Comparison of ENCODE assay signal across 17 mouse cellular contexts in genomic region chr16:10300231-10301186, GRCm38 (mm10). TPM values are rescaled to one million over a fixed set of nuclear protein-coding genes. Genes with fewer than 3 reads are reported as not detected.
DNase-seq lines count a peak whose midpoint lies in the region; ATAC-seq and TF ChIP-seq lines count a peak whose summit lies in the region.
"Had no signal": no experiment of that assay in that cellular context is flagged by ENCODE, and none has a peak within 500 bp of the region (broad histone marks: within the 10 kb centered on the region; RNA-seq: fewer than 3 reads in every experiment).

No protein-coding gene starts in this region.

- no peak for TF ChIP-seq POLR2A in myocyte (IDR thresholded peaks at IDR 0.05; ENCODE audit: insufficient read length, low read depth)

- no peak overlapping the region for H3K4me3 ChIP-seq in heart, postnatal 0 days (ENCODE audit: low read depth, low read length)
- no peak overlapping the region for H3K4me3 ChIP-seq in heart, embryonic 12.5 days
- no peak overlapping the region for H3K4me3 ChIP-seq in lung, embryonic 16.5 days (ENCODE audit: low read length)
- H3K4me3 ChIP-seq in myocyte, result no peak overlapping the region
- H3K4me3 ChIP-seq: layer of hippocampus, adult 2 months; megakaryocyte, embryonic 14.5 days had no signal

- H3K4me1 ChIP-seq in heart, postnatal 0 days (ENCODE audit: control insufficient read depth, insufficient read depth), result peaks cover 15% of the 10 kb centered on the region; the same call in 1 of the 2 replicates
- peaks cover 21% of the 10 kb centered on the region for H3K4me1 ChIP-seq in heart, embryonic 12.5 days (replicated peaks)
- H3K4me1 ChIP-seq in lung, embryonic 16.5 days (replicated peaks; ENCODE audit: control insufficient read depth, insufficient read depth, low read length), result peaks cover 36% of the 10 kb centered on the region

- no peak for TF ChIP-seq CTCF in heart, postnatal 0 days (IDR thresholded peaks at IDR 0.05; ENCODE audit: low read depth)

- ATAC-seq in heart, postnatal 0 days (ENCODE audit: insufficient read depth, low read depth), result no peak
- no peak for ATAC-seq in heart, embryonic 12.5 days (ENCODE audit: insufficient number of reproducible peaks, low FRiP score)
- ATAC-seq in lung, embryonic 16.5 days (ENCODE audit: low read depth), result peak; percentile 49
- peak; percentile 18 to 68; a peak in 2 of 4 replicates for ATAC-seq in hematopoietic stem cell, adult 5-6 weeks (replicated peaks in 1 of 2; ENCODE audit: insufficient read depth in 1 of 2, low FRiP score in 2 of 2, low TSS enrichment in 1 of 2, low read depth in 1 of 2, poor library complexity in 2 of 2, severe bottlenecking in 2 of 2)
- ATAC-seq: inflammation-experienced regulatory T-cells, adult 6 months; midbrain, embryonic 16.5 days had no signal

- H3ac ChIP-seq in myocyte (ENCODE audit: control insufficient read depth, insufficient read length), result no peak overlapping the region

- H3K4me2 ChIP-seq in heart, postnatal 0 days (ENCODE audit: low read depth, low read length), result no peak overlapping the region
- H3K4me2 ChIP-seq in heart, embryonic 12.5 days, result no peak overlapping the region
- H3K4me2 ChIP-seq in lung, embryonic 16.5 days (ENCODE audit: low read depth, low read length), result peak overlapping the region; percentile 24
- H3K4me2 ChIP-seq in myocyte (ENCODE audit: low read depth), result peak overlapping the region; percentile 37

- no peaks in the 10 kb centered on the region for H3K27me3 ChIP-seq in heart, postnatal 0 days (ENCODE audit: control insufficient read depth, insufficient read depth, low read length)
- H3K27me3 ChIP-seq in heart, embryonic 12.5 days (replicated peaks), result no peaks in the 10 kb centered on the region
- H3K27me3 ChIP-seq in lung, embryonic 16.5 days (ENCODE audit: control insufficient read depth, insufficient read depth, low read depth, low read length), result no peaks in the 10 kb centered on the region
- no peaks in the 10 kb centered on the region for H3K27me3 ChIP-seq in myocyte (ENCODE audit: control insufficient read depth, insufficient read depth, insufficient read length)

- H3K9ac ChIP-seq in heart, postnatal 0 days (replicated peaks; ENCODE audit: low read depth, low read length), result no peak overlapping the region
- H3K9ac ChIP-seq in heart, embryonic 12.5 days, result no peak overlapping the region; the same call in 1 of the 2 replicates
- H3K9ac ChIP-seq in lung, embryonic 16.5 days (ENCODE audit: low read length), result peak overlapping the region; percentile 33; the same call in 1 of the 2 replicates

- DNase-seq in heart, postnatal 0 days (ENCODE audit: low spot score), result no peak
- DNase-seq in lung, postnatal 14 days, result no peak
- no peak for DNase-seq in right cerebral cortex, adult 18-20 months
- DNase-seq in ovary, postnatal 36 days (ENCODE audit: low spot score), result no peak
- DNase-seq: adrenal gland, adult 2 months; cerebellum, postnatal 14 days; gastrocnemius, postnatal 10 days; spleen, adult 18-20 months; thymus, postnatal 36 days had no signal

- WGBS in heart, postnatal 0 days, result 51% methylated on average over 3 of the region's 3 CpGs
- 63% methylated on average over 3 of the region's 3 CpGs for WGBS in heart, embryonic 12.5 days
- 50% methylated on average over 3 of the region's 3 CpGs for WGBS in lung, embryonic 16.5 days

- peak overlapping the region; percentile 65 for H3K27ac ChIP-seq in heart, postnatal 0 days (ENCODE audit: low read depth)
- no peak overlapping the region; the same call in 1 of the 2 replicates for H3K27ac ChIP-seq in heart, embryonic 12.5 days (ENCODE audit: poor library complexity, severe bottlenecking)
- H3K27ac ChIP-seq in lung, embryonic 16.5 days (ENCODE audit: low read length), result peak overlapping the region; percentile 93
- H3K27ac ChIP-seq: layer of hippocampus, adult 2 months had no signal

- peaks cover 91% of the 10 kb centered on the region for H3K79me2 ChIP-seq in myocyte (ENCODE audit: control insufficient read depth, insufficient read depth)

- no peak for TF ChIP-seq EP300 in heart, postnatal 0 days (IDR thresholded peaks at IDR 0.05; ENCODE audit: low read depth)

- H3K36me3 ChIP-seq in heart, postnatal 0 days (replicated peaks; ENCODE audit: control insufficient read depth, insufficient read depth, low read length), result no peaks in the 10 kb centered on the region
- no peaks in the 10 kb centered on the region for H3K36me3 ChIP-seq in heart, embryonic 12.5 days
- no peaks in the 10 kb centered on the region for H3K36me3 ChIP-seq in lung, embryonic 16.5 days (ENCODE audit: control insufficient read depth, insufficient read depth, low read length)
- peaks cover 19% of the 10 kb centered on the region for H3K36me3 ChIP-seq in myocyte (ENCODE audit: control insufficient read depth, insufficient read depth)

- H3K9me3 ChIP-seq in heart, postnatal 0 days (replicated peaks; ENCODE audit: control insufficient read depth, low read length), result no peaks in the 10 kb centered on the region
- H3K9me3 ChIP-seq in heart, embryonic 12.5 days (replicated peaks), result peaks cover 10% of the 10 kb centered on the region; the same call in 1 of the 2 replicates
- no peaks in the 10 kb centered on the region for H3K9me3 ChIP-seq in lung, embryonic 16.5 days (ENCODE audit: control insufficient read depth, low read length)
- H3K9me3 ChIP-seq: megakaryocyte, embryonic 14.5 days had no signal

TF ChIP-seq in myocyte, 11 proteins besides CTCF, POLR2A, EP300 and RAD21:
- TF ChIP-seq MAX (IDR thresholded peaks at IDR 0.05; ENCODE audit: low read depth), result no peak
- no peak for TF ChIP-seq MYOG (IDR thresholded peaks at IDR 0.05; ENCODE audit: control insufficient read depth in 1 of 3, insufficient read depth in 1 of 3, insufficient read length in 2 of 3, low read depth in 2 of 3)
- no peak for TF ChIP-seq MYOD1 (IDR thresholded peaks at IDR 0.05; ENCODE audit: control insufficient read depth in 1 of 3, insufficient read length in 2 of 3, low read depth in 2 of 3)
- no peak for TF ChIP-seq TCF3 (IDR thresholded peaks at IDR 0.05; ENCODE audit: insufficient read length, low read depth)
- no peak for TF ChIP-seq TCF12 (IDR thresholded peaks at IDR 0.05; ENCODE audit: insufficient read depth, poor library complexity, severe bottlenecking)
- no peak for TF ChIP-seq USF1 (IDR thresholded peaks at IDR 0.05; ENCODE audit: low read depth)
- TF ChIP-seq E2F4 (IDR thresholded peaks at IDR 0.05; ENCODE audit: insufficient read depth), result no peak
- TF ChIP-seq POLR2AphosphoS2 (IDR thresholded peaks at IDR 0.05; ENCODE audit: insufficient read length, low read depth), result no peak
TF ChIP-seq in myocyte: peak in this region for 0.

RNA-seq across cellular contexts. Expression of gene Emp2, which starts 13.3 kb away (rescaled TPM):
- total RNA-seq in heart, postnatal 0 days (2014; rRNA removed; ENCODE audit: low replicate concordance), result 43.4 and 56.7 TPM in 2 replicates
- polyA plus RNA-seq in heart, postnatal 0 days (2015; fragmentation: Nextera tagmentation; extraction: Ambion mirVana), result 25.5 and 25.7 TPM in 2 replicates
- polyA plus RNA-seq in heart, embryonic 12.5 days (2016; fragmentation: Nextera tagmentation; extraction: Ambion mirVana), result 24.2 and 25.4 TPM in 2 replicates
- 131 and 151 TPM in 2 replicates for polyA plus RNA-seq in lung, embryonic 16.5 days (2015; fragmentation: Nextera tagmentation; extraction: Ambion mirVana)
- total RNA-seq in hematopoietic stem cell, adult 5-6 weeks (2017), result 0.19 and 0.55 TPM in 2 replicates
- polyA plus RNA-seq in myocyte (2012; fragmentation: generic; extraction: Trizol), result 212 TPM

Comparison
In these comparisons a context has a peak if more than half of its experiments do, and no peak if none do; other contexts are left out.
1. ATAC-seq: peak in lung, embryonic 16.5 days (single experiment) and hematopoietic stem cell, adult 5-6 weeks (2 of 2); none in heart, postnatal 0 days (single experiment) and heart, embryonic 12.5 days (single experiment).
2. H3K4me2 ChIP-seq: peak in lung, embryonic 16.5 days (single experiment) and myocyte (single experiment); none in heart, postnatal 0 days (single experiment) and heart, embryonic 12.5 days (single experiment).